Mouse (Mus musculus) CD4-positive, CD25-positive, alpha-beta regulatory T cell, adult 9 weeks (primary cell): ENCODE results near the gene 4930513O06Rik. TPM values are rescaled to one million over a fixed set of nuclear protein-coding genes. Genes with fewer than 3 reads are reported as not detected.

Source experiments
- polyA plus RNA-seq: library from polyadenylated mRNA; unstranded; fragments of 100-300 nt; shearing (Covaris generic); gene quantifications from one replicate; pipeline ENCODE4 v1.2.1, GENCODE M21; 2017

Gene 4930513O06Rik
- polyA plus RNA-seq: not detected

GRCm38 (mm10) chrX:139085943-139086342, at the start of gene 4930513O06Rik:
TSS of gene 4930513O06Rik (plus strand) at chrX:139086243.

GRCm38 (mm10) chrX:139085077-139085476, 966 bp upstream of the 4930513O06Rik start, which contains the start of gene Serpina7:
TSS of gene Serpina7 (minus strand) at chrX:139085236.

Other genes with a start within 250 kb of the 4930513O06Rik start
- gene Nrk, start 171.8 kb upstream of the 4930513O06Rik start, polyA plus RNA-seq: not detected
- not detected for gene Serpina7, start 1.0 kb upstream of the 4930513O06Rik start, polyA plus RNA-seq
- not detected for gene 4933428M09Rik, start 93.0 kb downstream of the 4930513O06Rik start, polyA plus RNA-seq
- not detected for gene Mum1l1, start 123.8 kb downstream of the 4930513O06Rik start, polyA plus RNA-seq
- not detected for gene Trap1a, start 247.4 kb downstream of the 4930513O06Rik start, polyA plus RNA-seq